Mouse (Mus musculus) common myeloid progenitor, adult 5-6 weeks (primary cell): Measurements from ENCODE around the gene Kel. TPM values are rescaled to one million over a fixed set of nuclear protein-coding genes. Genes with fewer than 3 reads are reported as not detected.

ENCODE experiments used
- ATAC-seq: replicated peaks from 2 replicates; pipeline ENCODE4 v1.8.0; 2016; ENCODE audit warnings: low read depth, mild to moderate bottlenecking, moderate TSS enrichment, inconsistent platforms; ENCODE audit not compliant: poor library complexity, severe bottlenecking
- total RNA-seq: library from RNA; stranded (forward); fragments of 200-1000, 187-1606 nt; gene quantifications from 2 replicates; pipeline ENCODE4 v1.2.3, GENCODE M21; 2017

Kel gene
- 21.9 and 39.3 TPM in 2 replicates for total RNA-seq

DNA sequence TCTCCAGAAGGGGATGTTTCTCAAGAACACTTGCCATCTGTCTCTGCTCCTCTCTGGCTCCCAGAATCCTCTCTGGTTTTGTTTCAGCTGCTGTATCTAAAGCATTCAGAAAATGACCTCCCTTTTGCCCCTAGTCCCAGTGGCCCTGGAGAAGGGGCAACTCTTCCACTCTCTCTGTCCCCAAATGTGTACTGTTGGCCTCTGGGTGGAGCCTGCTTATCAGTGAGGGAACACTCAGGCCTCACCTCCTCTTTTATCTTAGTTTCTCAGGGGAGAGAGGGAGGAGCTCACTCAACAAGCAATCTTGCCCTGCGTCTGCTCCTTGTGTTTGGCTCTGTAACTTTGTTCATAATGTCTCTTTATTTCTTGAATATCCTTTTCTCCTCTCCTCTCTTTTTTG, at the start of gene Kel:
Gene Kel, minus strand, starts transcription at position 217 of the 400 bp plus-strand sequence.
- ATAC-seq: peak; percentile 88

DNA sequence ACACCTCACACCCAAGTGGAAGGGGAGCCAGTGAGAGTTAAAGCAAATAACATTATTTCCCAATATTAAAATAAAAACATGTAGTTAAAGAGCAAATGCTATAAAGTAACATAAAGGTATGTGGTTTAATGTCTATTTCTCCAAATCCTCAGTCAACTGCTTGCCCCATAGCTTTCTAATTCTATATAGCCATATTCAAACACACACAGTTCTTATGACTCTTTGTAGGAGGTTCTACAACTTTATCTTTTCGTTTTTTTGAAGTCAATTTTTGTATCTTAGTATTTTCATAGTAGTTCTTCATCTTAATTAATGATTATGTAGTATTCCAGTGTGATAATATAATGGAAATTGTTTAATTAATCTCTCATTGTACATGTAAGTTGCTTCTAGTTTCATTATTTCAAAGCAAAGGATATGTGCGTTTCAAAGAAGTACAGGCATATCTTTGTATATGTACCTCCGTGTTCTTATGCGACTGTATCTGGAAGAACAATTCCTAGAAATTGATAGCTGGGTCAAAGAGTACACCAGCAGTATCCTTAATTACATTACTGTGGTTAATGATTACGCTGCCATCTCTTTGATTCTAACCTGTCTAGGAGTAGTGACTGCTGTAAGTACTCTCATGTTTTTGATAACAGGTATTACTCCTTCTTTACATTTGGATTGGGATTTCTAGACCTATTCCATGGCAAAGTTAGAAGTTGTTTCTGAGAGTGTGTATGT, 40.7 kb upstream of the Kel start:
- ATAC-seq: no peak

GRCm38 (mm10) chr6:41741101-41741500, 37.0 kb upstream of the Kel start:
- ATAC-seq: no peak

GRCm38 (mm10) chr6:41734719-41735470, 30.8 kb upstream of the Kel start:
- ATAC-seq: no peak

DNA sequence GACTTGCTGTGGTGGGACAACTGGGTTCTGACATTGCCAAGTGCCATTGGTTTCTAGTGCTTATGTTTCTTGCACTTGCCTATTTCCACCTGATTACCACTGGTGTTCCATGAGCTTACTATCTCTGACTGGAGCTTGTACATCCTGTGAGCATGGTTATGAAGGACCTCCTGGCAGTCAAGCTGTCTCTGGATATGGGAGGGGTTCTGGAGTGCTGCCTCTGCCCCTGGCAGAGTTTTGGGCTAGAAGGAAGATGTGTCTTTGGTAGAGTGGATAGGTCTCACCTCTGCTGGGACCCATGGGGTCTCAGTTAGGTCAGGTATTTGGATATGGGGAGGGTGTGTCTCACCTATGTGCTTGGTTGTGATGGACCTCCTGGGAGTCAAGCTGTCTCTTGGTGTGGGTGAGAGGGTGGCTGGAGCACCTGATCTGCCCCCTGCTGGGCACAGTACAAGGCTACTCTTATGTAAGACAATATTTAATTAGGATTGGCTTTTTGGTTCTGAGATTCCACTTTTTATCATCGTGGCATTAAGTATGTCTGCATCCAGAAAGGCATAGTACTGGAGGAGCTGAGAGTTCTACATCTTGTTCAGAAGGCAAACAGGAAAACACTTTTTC, 24.0 kb upstream of the Kel start:
- ATAC-seq: peak; percentile 83

- no peak for ATAC-seq
Measured at GRCm38 (mm10) chr6:41721430-41721829, 17.3 kb upstream of the Kel start.

- no peak for ATAC-seq
Measured at GRCm38 (mm10) chr6:41710281-41710680, 6.1 kb upstream of the Kel start.

GRCm38 (mm10) chr6:41706275-41706674, 2.1 kb upstream of the Kel start:
- no peak; the same call in 1 of the 2 replicates for ATAC-seq

GRCm38 (mm10) chr6:41702928-41703327, 1.2 kb downstream of the Kel start:
- peak; percentile 43 for ATAC-seq

GRCm38 (mm10) chr6:41701245-41701644, 2.9 kb downstream of the Kel start:
- no peak for ATAC-seq

DNA sequence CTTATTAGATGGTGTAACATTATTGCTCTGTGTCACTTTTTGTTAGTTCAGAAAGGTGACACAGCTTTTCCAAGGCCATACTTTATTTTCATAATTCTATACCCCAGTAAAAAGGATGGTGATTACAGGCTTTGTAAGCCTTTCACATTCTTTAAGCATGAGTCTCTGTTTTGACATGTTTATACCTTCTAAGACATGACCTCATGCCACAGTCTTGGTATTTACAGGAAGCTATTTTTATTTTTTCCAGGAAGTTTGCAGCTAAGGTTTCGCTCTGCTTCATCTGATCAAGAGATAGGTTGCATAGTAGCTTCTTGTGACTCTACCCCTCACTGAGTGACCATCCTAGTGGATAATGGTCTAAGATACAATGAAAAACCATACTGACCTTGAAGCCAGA, 9.7 kb downstream of the Kel start:
- ATAC-seq: no peak

GRCm38 (mm10) chr6:41692200-41692599, 11.9 kb downstream of the Kel start:
- no peak for ATAC-seq

DNA sequence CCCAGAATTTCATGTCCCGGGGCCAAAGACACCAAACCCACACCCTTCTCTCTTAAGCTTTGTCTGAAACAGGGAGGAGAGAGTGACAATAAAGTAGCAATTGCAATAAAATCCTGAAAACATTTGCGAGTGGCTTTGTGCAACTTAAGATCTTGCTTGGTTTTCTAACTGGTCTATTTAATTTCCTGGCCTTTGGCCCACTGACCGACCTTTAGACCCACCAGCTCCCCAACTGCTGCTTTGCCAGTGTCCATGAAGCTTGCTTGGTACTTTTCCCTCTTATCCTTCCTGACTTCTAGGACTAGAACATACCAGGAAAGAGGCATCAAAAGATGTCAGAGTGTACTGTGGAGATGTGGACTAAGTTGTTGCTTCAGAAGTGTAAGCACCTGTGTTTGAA, 18.5 kb downstream of the Kel start:
- ATAC-seq: no peak

GRCm38 (mm10) chr6:41684911-41685310, 19.2 kb downstream of the Kel start:
- ATAC-seq: no peak; the same call in 1 of the 2 replicates

DNA sequence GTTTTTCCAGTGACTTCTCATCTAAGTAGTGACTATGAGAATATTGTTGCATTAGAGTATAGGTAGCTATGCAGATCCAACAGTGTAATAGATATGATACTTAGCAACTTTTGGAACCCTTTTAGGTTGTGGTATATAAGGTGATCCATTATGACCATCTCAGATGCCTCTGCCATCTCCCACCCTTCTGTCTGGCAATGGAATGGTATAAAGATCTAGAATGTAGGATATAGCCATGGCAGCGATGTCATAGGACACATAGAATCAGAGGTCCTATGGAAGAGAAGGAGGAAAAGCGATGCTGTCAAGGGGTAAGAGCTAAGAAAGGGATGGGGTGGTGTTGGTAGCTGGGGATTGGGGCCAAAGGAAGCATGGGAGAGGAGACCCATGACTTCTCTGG, 20.0 kb downstream of the Kel start, which contains the start of gene Llcfc1:
Gene Llcfc1, plus strand, starts transcription at position 301 of the 400 bp plus-strand sequence.
- no peak for ATAC-seq

DNA sequence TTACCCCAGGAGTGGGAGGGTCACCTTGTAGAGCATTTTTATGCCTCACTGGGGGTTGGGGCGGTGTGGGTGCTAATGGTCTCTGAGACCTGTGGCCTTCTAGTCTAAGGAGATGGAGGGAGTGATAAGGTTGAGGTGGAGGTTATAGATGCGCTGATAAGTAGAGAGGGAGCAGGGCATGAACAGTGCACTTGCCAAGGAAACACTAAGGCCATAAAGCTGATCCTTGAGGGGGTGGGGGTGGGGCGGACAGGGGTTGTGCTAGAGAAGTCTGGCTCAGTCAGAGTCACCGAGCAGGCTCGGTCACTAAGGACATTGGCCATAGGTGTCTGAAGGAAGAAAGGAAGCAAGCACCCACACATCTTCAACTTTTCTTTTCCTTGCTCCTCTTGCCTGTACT, 22.5 kb downstream of the Kel start:
- no peak for ATAC-seq

DNA sequence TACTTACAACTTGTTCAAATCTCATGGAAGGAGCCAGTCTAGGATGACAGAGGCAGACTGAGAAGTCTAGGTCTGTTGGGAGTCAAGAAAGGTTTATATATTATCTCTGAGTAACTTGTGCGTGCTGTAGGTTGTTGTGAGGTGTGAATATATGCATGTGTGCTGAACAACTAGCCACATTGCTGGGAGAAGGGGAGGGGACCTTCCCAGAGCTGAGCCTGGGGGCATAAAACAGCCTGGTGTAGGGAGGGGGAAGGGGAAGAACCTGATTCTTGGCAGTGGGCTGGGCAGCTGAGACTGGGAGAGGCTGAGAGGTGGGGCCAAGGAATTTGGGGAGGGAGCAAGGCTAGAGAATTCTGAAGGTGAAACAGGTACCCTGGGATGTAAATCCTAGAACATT, 23.5 kb downstream of the Kel start, which contains the start of gene Trpv5:
Gene Trpv5, minus strand, starts transcription at position 101 of the 400 bp plus-strand sequence.
- no peak for ATAC-seq

DNA sequence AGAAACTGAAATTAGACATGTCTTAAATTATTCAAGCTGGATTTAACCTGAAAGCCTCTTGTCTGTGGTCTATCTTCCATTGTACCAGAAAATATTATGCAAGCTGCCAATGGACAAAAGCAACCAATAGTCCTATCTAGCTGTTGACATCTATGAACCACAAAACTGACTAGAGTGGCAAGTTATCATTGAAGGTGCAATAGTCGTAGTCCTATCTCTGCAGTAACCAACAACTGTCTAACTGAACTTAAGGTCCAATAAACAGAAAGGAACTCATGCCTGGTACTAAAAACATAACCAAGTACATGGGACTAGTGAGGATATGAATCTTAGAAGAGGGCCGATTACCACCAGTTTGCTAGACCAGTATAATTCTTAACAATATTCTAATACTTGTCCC, 27.6 kb downstream of the Kel start:
- no peak for ATAC-seq

- peak; percentile 89 for ATAC-seq
Measured at GRCm38 (mm10) chr6:41662320-41662719, 41.8 kb downstream of the Kel start.

DNA sequence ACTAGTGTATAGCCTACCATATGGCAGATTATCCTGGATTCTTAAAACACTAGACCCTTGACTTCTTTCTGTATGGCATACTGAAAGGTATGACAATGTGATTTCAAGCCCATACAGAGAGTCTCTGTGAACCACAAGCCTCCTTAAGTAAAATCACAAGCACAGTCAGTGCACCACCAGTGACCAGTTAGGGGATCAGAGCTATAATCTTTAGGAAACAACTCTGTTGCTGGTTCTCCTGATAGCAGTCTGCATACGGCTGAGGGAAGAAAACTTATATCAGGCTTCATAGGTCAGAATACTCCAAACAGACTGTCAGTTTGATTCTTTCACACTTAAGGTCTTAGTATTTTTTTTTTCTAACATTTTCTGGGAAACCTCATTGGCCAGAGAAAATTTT, 45.7 kb downstream of the Kel start:
- ATAC-seq: peak; percentile 40; the same call in 1 of the 2 replicates

GRCm38 (mm10) chr6:41654648-41655047, 49.5 kb downstream of the Kel start:
- ATAC-seq: peak; percentile 90
